Mouse (Mus musculus): ENCODE results near the gene Gstm3. TPM values are rescaled to one million over a fixed set of nuclear protein-coding genes. Genes with fewer than 3 reads are reported as not detected.
"Not testable (repeated sequence)": the region's sequence is repeated elsewhere in the genome, so short reads cannot be mapped to it uniquely, and the experiment has no call there.

The Gstm3 gene
- polyA plus RNA-seq, 1 experiment: 0.03 TPM

DNA sequence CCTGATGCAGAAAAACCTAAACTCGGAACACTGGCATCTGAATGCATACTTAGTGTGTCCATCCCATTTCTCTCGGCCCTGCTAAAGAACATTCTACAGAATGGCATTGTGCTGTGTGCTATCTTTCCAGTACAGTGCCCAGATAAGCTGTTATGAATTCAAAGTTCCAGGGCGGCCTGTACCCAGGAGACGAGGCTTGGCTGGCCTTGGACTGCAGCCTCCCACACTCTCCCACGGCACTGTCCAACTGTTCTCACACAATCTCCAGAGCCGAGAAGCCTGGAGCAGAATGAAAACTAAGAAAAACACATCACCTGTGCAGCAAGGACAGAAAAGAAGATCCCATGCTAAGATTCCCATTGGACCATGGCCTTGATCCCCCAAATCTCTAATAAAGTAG lies 13.6 kb upstream of the Gstm3 start:
- H3K4me1 ChIP-seq (ENCODE audit: control insufficient read depth): no peaks in the 10 kb centered on the region; the same call in 1 of the 2 replicates
- H3K4me3 ChIP-seq (replicated peaks): no peak overlapping the region
- H3K36me3 ChIP-seq (ENCODE audit: control insufficient read depth): no peaks in the 10 kb centered on the region
- no peaks in the 10 kb centered on the region for H3K9me3 ChIP-seq (ENCODE audit: control insufficient read depth, low read length)
- TF ChIP-seq TAL1 (IDR thresholded peaks at IDR 0.05; ENCODE audit: low read length): no peak
- TF ChIP-seq GATA1 (IDR thresholded peaks at IDR 0.05; ENCODE audit: low read length): no peak
- no peaks in the 10 kb centered on the region for H3K27me3 ChIP-seq (ENCODE audit: control insufficient read depth)

DNA sequence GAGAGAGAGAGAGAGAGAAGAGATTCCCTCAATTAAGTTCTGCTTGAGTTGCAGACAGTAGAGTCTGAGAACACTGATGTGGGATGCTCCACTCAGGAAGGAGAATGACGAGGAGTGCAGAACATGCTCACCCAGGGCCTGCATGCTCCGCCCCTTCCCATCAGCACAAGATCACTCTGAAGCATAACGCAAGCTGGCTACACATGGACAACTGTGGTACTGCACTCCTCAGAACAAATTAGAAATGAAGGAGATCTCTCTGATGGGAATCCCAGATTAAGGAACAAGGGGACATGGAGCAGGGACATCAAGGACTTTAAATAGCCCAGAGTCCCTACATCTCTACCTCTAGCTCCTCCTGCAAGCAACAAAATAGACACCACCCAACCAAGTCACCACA lies 12.2 kb upstream of the Gstm3 start:
- TF ChIP-seq TAL1 (IDR thresholded peaks at IDR 0.05; ENCODE audit: low read length) (no peak), GATA1 (IDR thresholded peaks at IDR 0.05; ENCODE audit: low read length) (no peak)
- H3K4me1 ChIP-seq (ENCODE audit: control insufficient read depth): no peaks in the 10 kb centered on the region; the same call in 1 of the 2 replicates
- no peaks in the 10 kb centered on the region for H3K9me3 ChIP-seq (ENCODE audit: control insufficient read depth, low read length)
- no peak overlapping the region for H3K4me3 ChIP-seq (replicated peaks)
- H3K36me3 ChIP-seq (ENCODE audit: control insufficient read depth): no peaks in the 10 kb centered on the region
- H3K27me3 ChIP-seq (ENCODE audit: control insufficient read depth): no peaks in the 10 kb centered on the region

DNA sequence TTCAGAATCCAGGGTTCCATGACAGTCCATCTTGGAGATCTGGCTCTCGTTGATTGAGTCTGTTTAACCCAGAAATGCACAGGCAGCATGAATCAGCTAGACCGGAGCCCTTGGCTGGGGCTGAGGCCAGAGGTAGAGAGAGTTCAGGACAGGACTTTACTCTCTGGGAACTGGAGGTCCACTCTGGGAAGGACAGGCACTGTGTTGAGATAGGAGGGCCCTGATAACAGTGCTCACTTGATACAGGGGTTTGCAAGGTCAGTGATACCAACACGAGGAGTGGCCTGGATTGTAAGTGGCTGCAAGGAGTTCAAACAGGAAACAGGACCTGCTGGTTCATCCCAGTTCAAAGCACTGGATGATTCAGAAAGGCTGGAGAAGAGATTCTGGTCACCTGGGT lies 8.6 kb upstream of the Gstm3 start:
- H3K27me3 ChIP-seq (ENCODE audit: control insufficient read depth): no peaks in the 10 kb centered on the region

DNA sequence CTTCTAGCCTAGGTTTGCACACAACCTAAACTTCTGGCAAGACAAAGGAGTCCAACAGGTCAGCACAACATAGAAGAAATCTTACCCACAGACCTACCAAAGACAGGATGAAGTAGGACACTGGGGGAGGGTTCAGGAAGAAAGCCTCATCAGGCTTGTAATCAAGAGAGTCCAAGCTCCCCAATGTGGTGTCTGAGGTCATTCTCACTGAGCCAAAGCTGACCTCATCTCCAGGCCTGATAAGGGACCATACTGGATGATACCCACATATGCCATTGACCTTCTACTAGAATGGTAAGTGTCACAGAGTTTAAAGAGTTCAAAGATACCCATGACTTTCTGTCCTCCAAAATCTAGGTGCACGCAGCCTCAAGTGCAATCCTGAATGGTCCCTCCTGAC lies 5.2 kb upstream of the Gstm3 start:
- TF ChIP-seq GATA1 (IDR thresholded peaks at IDR 0.05; ENCODE audit: low read length) (no peak), TAL1 (IDR thresholded peaks at IDR 0.05; ENCODE audit: low read length) (no peak)
- Histone ChIP-seq H3K27me3 (ENCODE audit: control insufficient read depth) (no peaks in the 10 kb centered on the region), H3K9me3 (ENCODE audit: control insufficient read depth, low read length) (no peaks in the 10 kb centered on the region), H3K4me3 (replicated peaks) (no peak overlapping the region), H3K36me3 (ENCODE audit: control insufficient read depth) (no peaks in the 10 kb centered on the region), H3K4me1 (ENCODE audit: control insufficient read depth) (no peaks in the 10 kb centered on the region)

More for the DNA sequence above, 8.6 kb upstream of the Gstm3 start:
- no peaks in the 10 kb centered on the region for H3K36me3 ChIP-seq (ENCODE audit: control insufficient read depth)
- TF ChIP-seq TAL1 (IDR thresholded peaks at IDR 0.05; ENCODE audit: low read length) (no peak), GATA1 (IDR thresholded peaks at IDR 0.05; ENCODE audit: low read length) (no peak)
- H3K4me3 ChIP-seq (replicated peaks): no peak overlapping the region
- no peaks in the 10 kb centered on the region for H3K4me1 ChIP-seq (ENCODE audit: control insufficient read depth)
- H3K9me3 ChIP-seq (ENCODE audit: control insufficient read depth, low read length): no peaks in the 10 kb centered on the region

DNA sequence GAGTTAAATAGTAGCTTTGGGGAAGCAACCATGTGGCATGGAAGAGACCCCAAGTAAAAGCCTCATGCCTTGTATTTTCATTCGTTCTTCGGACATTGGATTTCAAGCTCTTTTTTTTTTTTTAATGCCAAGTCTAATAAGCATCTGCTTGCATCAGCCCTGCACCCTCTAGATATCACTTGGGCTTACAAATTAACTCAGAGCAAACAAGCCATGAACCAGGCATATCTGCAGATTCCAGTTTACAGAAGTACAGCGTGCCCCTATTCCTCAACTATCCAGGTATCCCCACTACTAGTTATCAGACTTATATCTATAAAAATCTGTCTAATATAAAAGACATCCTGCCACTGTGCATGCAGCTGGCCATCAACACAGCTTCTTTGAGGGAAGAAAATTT lies 3.0 kb upstream of the Gstm3 start:
- H3K4me1 ChIP-seq (ENCODE audit: control insufficient read depth): no peaks in the 10 kb centered on the region
- H3K36me3 ChIP-seq (ENCODE audit: control insufficient read depth): no peaks in the 10 kb centered on the region
- no peaks in the 10 kb centered on the region for H3K27me3 ChIP-seq (ENCODE audit: control insufficient read depth)
- H3K9me3 ChIP-seq (ENCODE audit: control insufficient read depth, low read length): no peaks in the 10 kb centered on the region
- H3K4me3 ChIP-seq (replicated peaks): no peak overlapping the region
- no peak for TF ChIP-seq TAL1 (IDR thresholded peaks at IDR 0.05; ENCODE audit: low read length)
- no peak for TF ChIP-seq GATA1 (IDR thresholded peaks at IDR 0.05; ENCODE audit: low read length)

DNA sequence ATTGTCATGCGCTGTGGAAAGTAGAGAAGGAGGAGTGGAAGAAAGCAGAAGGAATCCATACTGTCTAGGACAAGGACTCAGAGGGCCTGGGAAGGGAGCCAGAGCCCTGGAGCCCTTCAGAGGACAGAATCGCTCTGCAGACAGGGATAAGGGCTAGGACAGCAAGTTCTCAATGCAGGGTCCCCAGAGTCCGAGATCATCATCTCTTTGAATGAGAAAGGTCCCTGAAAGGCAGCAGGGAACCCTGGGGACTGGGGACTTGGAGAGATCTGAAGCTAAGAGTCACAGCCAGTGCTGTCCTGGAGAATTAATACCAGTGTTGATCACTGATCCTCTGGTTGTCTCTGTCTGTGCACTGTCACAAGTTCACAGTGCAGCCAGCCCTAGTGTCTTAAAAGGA lies 2.0 kb upstream of the Gstm3 start:
- not testable (repeated sequence) for H3K4me3 ChIP-seq (replicated peaks); H3K36me3 ChIP-seq (ENCODE audit: control insufficient read depth); H3K27me3 ChIP-seq (ENCODE audit: control insufficient read depth); H3K9me3 ChIP-seq (ENCODE audit: control insufficient read depth, low read length); H3K4me1 ChIP-seq (ENCODE audit: control insufficient read depth)

DNA sequence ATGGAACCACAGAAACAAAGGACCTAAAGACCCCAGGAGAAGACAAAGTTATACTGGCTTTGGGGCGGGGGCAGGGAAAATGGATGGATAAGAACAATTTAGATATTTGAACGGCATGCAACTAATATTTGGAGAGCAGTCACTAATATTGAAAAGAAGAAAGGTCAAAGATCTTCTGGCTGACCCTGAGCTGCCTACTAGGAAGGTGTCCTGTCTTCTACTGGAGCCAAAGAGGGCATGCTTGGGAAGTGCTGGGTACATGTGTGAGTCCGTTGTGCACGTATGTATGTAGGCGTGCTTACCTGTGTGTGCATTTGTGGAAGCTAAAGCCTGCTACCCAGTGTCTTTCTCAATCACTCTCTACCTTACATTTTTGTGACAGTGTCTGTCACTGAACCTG lies 2.5 kb downstream of the Gstm3 start:
- H3K36me3 ChIP-seq (ENCODE audit: control insufficient read depth): no peaks in the 10 kb centered on the region

DNA sequence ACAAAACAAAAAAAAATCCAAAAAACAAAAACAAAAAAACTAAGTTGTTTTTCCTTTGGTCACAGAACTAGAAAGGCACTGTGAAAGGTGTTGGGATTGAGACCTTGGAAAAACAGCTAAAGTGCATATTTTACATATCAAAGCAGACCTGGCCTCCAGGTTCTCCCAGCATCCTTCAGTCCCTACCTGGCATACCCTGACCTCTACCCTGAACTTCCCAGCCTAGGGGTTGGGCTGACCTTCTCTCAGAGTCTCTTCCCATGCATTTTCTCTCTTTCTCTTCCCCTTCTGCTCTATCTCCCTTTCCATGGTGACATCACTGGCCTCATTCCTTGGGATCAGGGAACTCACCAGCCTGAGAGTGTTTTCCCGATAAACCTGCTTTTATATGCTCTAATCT lies 3.5 kb downstream of the Gstm3 start:
- Histone ChIP-seq H3K4me1 (ENCODE audit: control insufficient read depth) (peaks cover 15% of the 10 kb centered on the region), H3K9me3 (ENCODE audit: control insufficient read depth, low read length) (no peaks in the 10 kb centered on the region), H3K36me3 (ENCODE audit: control insufficient read depth) (no peaks in the 10 kb centered on the region), H3K27me3 (ENCODE audit: control insufficient read depth) (no peaks in the 10 kb centered on the region), H3K4me3 (replicated peaks) (no peak overlapping the region)
- TF ChIP-seq GATA1 (IDR thresholded peaks at IDR 0.05; ENCODE audit: low read length): no peak
- TF ChIP-seq TAL1 (IDR thresholded peaks at IDR 0.05; ENCODE audit: low read length): no peak

More for the DNA sequence above, 2.5 kb downstream of the Gstm3 start:
- TF ChIP-seq GATA1 (IDR thresholded peaks at IDR 0.05; ENCODE audit: low read length) (no peak), TAL1 (IDR thresholded peaks at IDR 0.05; ENCODE audit: low read length) (no peak)
- Histone ChIP-seq H3K4me1 (ENCODE audit: control insufficient read depth) (peaks cover 15% of the 10 kb centered on the region), H3K9me3 (ENCODE audit: control insufficient read depth, low read length) (no peaks in the 10 kb centered on the region), H3K4me3 (replicated peaks) (no peak overlapping the region), H3K27me3 (ENCODE audit: control insufficient read depth) (no peaks in the 10 kb centered on the region)

DNA sequence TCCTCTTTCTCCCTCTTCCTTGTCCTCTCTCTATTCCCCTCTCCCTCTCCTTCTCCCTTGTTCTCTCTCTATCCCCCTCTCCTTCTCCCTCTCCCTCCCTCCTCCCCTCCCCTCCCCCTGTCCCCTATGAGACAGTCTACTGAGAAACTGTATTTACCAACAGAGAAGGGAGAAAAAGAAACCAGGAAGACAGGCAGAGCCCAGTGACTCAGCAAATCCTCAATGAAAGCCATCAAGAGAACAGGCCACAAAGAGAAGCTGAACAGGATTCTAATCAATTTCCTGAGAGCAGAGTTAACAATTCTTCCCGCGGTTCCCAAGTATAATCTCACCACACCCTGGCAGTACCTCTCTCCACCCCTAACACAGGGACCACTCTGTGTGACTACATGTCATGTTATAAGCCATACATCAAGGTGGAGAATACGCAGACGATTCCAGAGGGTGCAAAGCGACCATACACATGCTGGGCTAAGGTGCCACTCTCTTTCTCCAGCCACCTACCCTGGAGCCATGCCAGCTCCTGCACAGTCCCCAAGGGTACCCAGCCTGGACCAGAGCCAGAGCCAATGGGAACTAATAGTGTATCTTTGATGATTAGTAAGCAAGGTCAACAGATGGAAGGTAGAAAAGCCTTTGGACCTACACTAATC lies 4.3 kb downstream of the Gstm3 start:
- Histone ChIP-seq H3K27me3 (ENCODE audit: control insufficient read depth) (peaks cover 2% of the 10 kb centered on the region; the same call in 1 of the 2 replicates), H3K4me3 (replicated peaks) (no peak overlapping the region), H3K36me3 (ENCODE audit: control insufficient read depth) (no peaks in the 10 kb centered on the region), H3K9me3 (ENCODE audit: control insufficient read depth, low read length) (no peaks in the 10 kb centered on the region), H3K4me1 (ENCODE audit: control insufficient read depth) (peaks cover 15% of the 10 kb centered on the region)
- TF ChIP-seq TAL1 (IDR thresholded peaks at IDR 0.05; ENCODE audit: low read length): no peak
- no peak for TF ChIP-seq GATA1 (IDR thresholded peaks at IDR 0.05; ENCODE audit: low read length)

DNA sequence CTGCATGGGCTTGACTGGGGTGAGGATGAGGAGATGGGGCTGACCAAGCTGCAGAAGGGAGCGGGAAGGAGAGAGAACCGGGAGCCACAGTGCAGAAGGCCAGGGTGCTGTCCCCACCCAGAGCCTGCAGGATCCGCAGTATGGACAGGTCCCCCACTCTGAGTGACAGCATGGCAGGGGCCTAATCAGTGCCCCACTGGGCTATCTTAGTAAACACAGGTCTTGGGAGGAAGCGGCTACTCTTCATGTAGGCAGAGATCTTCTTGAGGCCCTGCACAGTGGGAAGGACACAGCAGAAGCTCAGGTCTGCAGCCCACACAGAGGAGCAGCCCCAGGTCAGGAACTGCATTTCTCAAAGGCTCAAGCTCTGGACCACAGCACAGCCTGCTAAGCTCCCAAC lies 5.1 kb downstream of the Gstm3 start:
- no peak for TF ChIP-seq TAL1 (IDR thresholded peaks at IDR 0.05; ENCODE audit: low read length)
- TF ChIP-seq GATA1 (IDR thresholded peaks at IDR 0.05; ENCODE audit: low read length): no peak
- Histone ChIP-seq H3K4me3 (replicated peaks) (no peak overlapping the region), H3K27me3 (ENCODE audit: control insufficient read depth) (peaks cover 2% of the 10 kb centered on the region; the same call in 1 of the 2 replicates), H3K36me3 (ENCODE audit: control insufficient read depth) (no peaks in the 10 kb centered on the region), H3K4me1 (ENCODE audit: control insufficient read depth) (peaks cover 15% of the 10 kb centered on the region), H3K9me3 (ENCODE audit: control insufficient read depth, low read length) (no peaks in the 10 kb centered on the region)

DNA sequence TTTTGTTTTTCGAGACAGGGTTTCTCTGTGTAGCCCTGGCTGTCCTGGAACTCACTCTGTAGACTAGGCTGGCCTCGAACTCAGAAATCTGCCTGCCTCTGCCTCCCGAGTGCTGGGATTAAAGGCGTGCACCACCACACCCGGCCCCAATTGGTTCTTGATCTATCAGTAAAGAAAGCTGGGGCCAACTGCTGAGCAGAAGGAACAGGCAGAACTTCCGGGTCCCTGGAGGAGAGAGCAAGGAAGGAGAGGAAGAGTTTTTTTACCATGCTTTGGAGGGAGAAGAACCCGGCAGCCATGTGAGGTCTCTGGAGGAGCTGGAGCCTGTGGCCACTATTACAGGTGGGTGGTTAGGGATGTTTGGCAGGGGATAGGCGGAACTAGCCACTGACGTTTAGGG lies 13.8 kb downstream of the Gstm3 start:
- not testable (repeated sequence) for H3K27me3 ChIP-seq (ENCODE audit: control insufficient read depth); H3K9me3 ChIP-seq (ENCODE audit: control insufficient read depth, low read length); H3K4me1 ChIP-seq (ENCODE audit: control insufficient read depth); H3K36me3 ChIP-seq (ENCODE audit: control insufficient read depth); H3K4me3 ChIP-seq (replicated peaks)

Measured in erythroblast, embryonic 14.5 days (primary cell).